Mouse (Mus musculus): ENCODE data around the gene Thrsp. TPM values are rescaled to one million over a fixed set of nuclear protein-coding genes. Genes with fewer than 3 reads are reported as not detected.
"Not testable (repeated sequence)": the region's sequence is repeated elsewhere in the genome, so short reads cannot be mapped to it uniquely, and the experiment has no call there.

Gene Thrsp
- 93.2 and 101 TPM in 2 replicates for polyA plus RNA-seq (2012; rRNA removed)

- Histone ChIP-seq H3K4me3 (replicated peaks; ENCODE audit: insufficient read depth, low read depth, low read length) (peak within 1 kb of the TSS; percentile 62), H3K27ac (ENCODE audit: insufficient read depth, low read length) (peak within 1 kb of the TSS; percentile 81), H3K27me3 (ENCODE audit: control insufficient read depth, insufficient read depth, low read length) (no peaks in the 10 kb centered on the region), H3K4me1 (ENCODE audit: control insufficient read depth, insufficient read depth, low read length) (peaks cover 33% of the 10 kb centered on the region)
- WGBS: 5% methylated on average over 25 of the region's 25 CpGs
- DNase-seq: peak; percentile 95 to 98
- TF ChIP-seq CTCF (IDR thresholded peaks at IDR 0.05; ENCODE audit: borderline replicate concordance, insufficient read depth, low read depth, low read length) (no peak), POLR2A (IDR thresholded peaks at IDR 0.05; ENCODE audit: borderline replicate concordance, insufficient read depth, low read length) (peak; percentile 97)
Measured at GRCm38 (mm10) chr7:97416906-97417777, at the start of gene Thrsp. Thrsp (minus strand) TSS chr7:97417730.

- no peak for DNase-seq
- no peak overlapping the region for H3K4me3 ChIP-seq (replicated peaks; ENCODE audit: insufficient read depth, low read depth, low read length)
Measured at GRCm38 (mm10) chr7:97455577-97455976, 38.0 kb upstream of the Thrsp start.

GRCm38 (mm10) chr7:97454795-97455194, 37.3 kb upstream of the Thrsp start:
- 95% methylated on average over 10 of the region's 10 CpGs for WGBS
- H3K4me1 ChIP-seq (ENCODE audit: control insufficient read depth, insufficient read depth, low read length): no peaks in the 10 kb centered on the region
- H3K27ac ChIP-seq (ENCODE audit: insufficient read depth, low read length): no peak overlapping the region
- DNase-seq: no peak
- TF ChIP-seq POLR2A (IDR thresholded peaks at IDR 0.05; ENCODE audit: borderline replicate concordance, insufficient read depth, low read length) (no peak), CTCF (IDR thresholded peaks at IDR 0.05; ENCODE audit: borderline replicate concordance, insufficient read depth, low read depth, low read length) (no peak)
- H3K4me3 ChIP-seq (replicated peaks; ENCODE audit: insufficient read depth, low read depth, low read length): no peak overlapping the region
- H3K27me3 ChIP-seq (ENCODE audit: control insufficient read depth, insufficient read depth, low read length): no peaks in the 10 kb centered on the region

More at GRCm38 (mm10) chr7:97455577-97455976, 38.0 kb upstream of the Thrsp start:
- Histone ChIP-seq H3K27me3 (ENCODE audit: control insufficient read depth, insufficient read depth, low read length) (no peaks in the 10 kb centered on the region), H3K27ac (ENCODE audit: insufficient read depth, low read length) (no peak overlapping the region), H3K4me1 (ENCODE audit: control insufficient read depth, insufficient read depth, low read length) (no peaks in the 10 kb centered on the region)
- TF ChIP-seq POLR2A (IDR thresholded peaks at IDR 0.05; ENCODE audit: borderline replicate concordance, insufficient read depth, low read length) (no peak), CTCF (IDR thresholded peaks at IDR 0.05; ENCODE audit: borderline replicate concordance, insufficient read depth, low read depth, low read length) (no peak)
- 84% methylated on average over 3 of the region's 3 CpGs for WGBS

GRCm38 (mm10) chr7:97453141-97453921, 35.8 kb upstream of the Thrsp start:
- TF ChIP-seq CTCF (IDR thresholded peaks at IDR 0.05; ENCODE audit: borderline replicate concordance, insufficient read depth, low read depth, low read length): no peak
- no peak for TF ChIP-seq POLR2A (IDR thresholded peaks at IDR 0.05; ENCODE audit: borderline replicate concordance, insufficient read depth, low read length)
- Histone ChIP-seq H3K4me3 (replicated peaks; ENCODE audit: insufficient read depth, low read depth, low read length) (no peak overlapping the region), H3K4me1 (ENCODE audit: control insufficient read depth, insufficient read depth, low read length) (no peaks in the 10 kb centered on the region), H3K27me3 (ENCODE audit: control insufficient read depth, insufficient read depth, low read length) (no peaks in the 10 kb centered on the region), H3K27ac (ENCODE audit: insufficient read depth, low read length) (no peak overlapping the region)
- WGBS: 11% methylated on average over 27 of the region's 27 CpGs
- DNase-seq: peak in 1 of 2 experiments; percentile 8

GRCm38 (mm10) chr7:97452196-97452595, 34.7 kb upstream of the Thrsp start:
- Histone ChIP-seq H3K4me1 (ENCODE audit: control insufficient read depth, insufficient read depth, low read length) (no peaks in the 10 kb centered on the region), H3K4me3 (replicated peaks; ENCODE audit: insufficient read depth, low read depth, low read length) (no peak overlapping the region), H3K27ac (ENCODE audit: insufficient read depth, low read length) (no peak overlapping the region), H3K27me3 (ENCODE audit: control insufficient read depth, insufficient read depth, low read length) (no peaks in the 10 kb centered on the region)
- no peak for TF ChIP-seq POLR2A (IDR thresholded peaks at IDR 0.05; ENCODE audit: borderline replicate concordance, insufficient read depth, low read length)
- no peak for TF ChIP-seq CTCF (IDR thresholded peaks at IDR 0.05; ENCODE audit: borderline replicate concordance, insufficient read depth, low read depth, low read length)
- DNase-seq: no peak
- 95% methylated on average over 6 of the region's 6 CpGs for WGBS

- not testable (repeated sequence) for H3K27me3 ChIP-seq (ENCODE audit: control insufficient read depth, insufficient read depth, low read length); H3K4me1 ChIP-seq (ENCODE audit: control insufficient read depth, insufficient read depth, low read length); H3K27ac ChIP-seq (ENCODE audit: insufficient read depth, low read length); H3K4me3 ChIP-seq (replicated peaks; ENCODE audit: insufficient read depth, low read depth, low read length); DNase-seq
- WGBS: 77% methylated on average over 2 of the region's 2 CpGs
Measured at GRCm38 (mm10) chr7:97451023-97451422, 33.5 kb upstream of the Thrsp start, which contains the start of gene Kctd14. Kctd14 (plus strand) TSS chr7:97451323.

- H3K27ac ChIP-seq (ENCODE audit: insufficient read depth, low read length): peak overlapping the region; percentile 28
- DNase-seq: peak in 1 of 2 experiments; percentile 19
- H3K4me3 ChIP-seq (replicated peaks; ENCODE audit: insufficient read depth, low read depth, low read length): no peak overlapping the region
- H3K27me3 ChIP-seq (ENCODE audit: control insufficient read depth, insufficient read depth, low read length): no peaks in the 10 kb centered on the region
- TF ChIP-seq CTCF (IDR thresholded peaks at IDR 0.05; ENCODE audit: borderline replicate concordance, insufficient read depth, low read depth, low read length): no peak
- TF ChIP-seq POLR2A (IDR thresholded peaks at IDR 0.05; ENCODE audit: borderline replicate concordance, insufficient read depth, low read length): no peak
- 70% methylated on average over 6 of the region's 6 CpGs for WGBS
- peaks cover 8% of the 10 kb centered on the region for H3K4me1 ChIP-seq (ENCODE audit: control insufficient read depth, insufficient read depth, low read length)
Measured at GRCm38 (mm10) chr7:97447050-97447531, 29.6 kb upstream of the Thrsp start.
